Mouse (Mus musculus) colon, adult 2 months (tissue): ENCODE measurements around the gene Wnk1. TPM values are rescaled to one million over a fixed set of nuclear protein-coding genes. Genes with fewer than 3 reads are reported as not detected.

Source experiments
- polyA plus RNA-seq: library from polyadenylated mRNA; depleted of rRNA; stranded (reverse); fragments of >200 nt; gene quantifications from 2 replicates; pipeline ENCODE4 v1.2.3, GENCODE M21; 2012; rRNA removed

The Wnk1 gene
- polyA plus RNA-seq: 43.3 and 47.5 TPM in 2 replicates

GRCm38 (mm10) chr6:120038366-120039255 lies at the start of gene Wnk1:
Wnk1 (minus strand) TSS chr6:120038672.

GRCm38 (mm10) chr6:119902204-119903080 lies 136.0 kb downstream of the Wnk1 start, which contains the start of gene Rad52:
Rad52 (plus strand) TSS chr6:119902698.

Other genes starting within 250 kb of the Wnk1 start
- 6.7 and 6.9 TPM in 2 replicates for gene Erc1, start 190.5 kb downstream of the Wnk1 start, polyA plus RNA-seq
- 23.4 and 27.7 TPM in 2 replicates for gene Rad52, start 136.0 kb downstream of the Wnk1 start, polyA plus RNA-seq
- gene Ninj2, start 54.7 kb upstream of the Wnk1 start, polyA plus RNA-seq: 0.15 TPM in 1 of 2 replicates, not detected in the other